ENCODE assay signal across 12 mouse cellular contexts in genomic region chr13:73034065-73034831, GRCm38 (mm10).
DNase-seq lines count a peak whose midpoint lies in the region; ATAC-seq lines count a peak whose summit lies in the region.
"Had no signal": no experiment of that assay in that cellular context is flagged by ENCODE, and none has a peak within 500 bp of the region (broad histone marks: within the 10 kb centered on the region; RNA-seq: fewer than 3 reads in every experiment).

No protein-coding gene starts in this region.

- 21% methylated on average over 10 of the region's 10 CpGs for WGBS in heart, embryonic 14.5 days
- 10% methylated on average over 10 of the region's 10 CpGs for WGBS in hindbrain, embryonic 11.5 days
- 9% methylated on average over 10 of the region's 10 CpGs for WGBS in midbrain, embryonic 16.5 days
- 41% methylated on average over 10 of the region's 10 CpGs for WGBS in intestine, embryonic 15.5 days

- H3K9ac ChIP-seq in heart, embryonic 14.5 days (ENCODE audit: low read length) = no peak overlapping the region
- no peak overlapping the region for H3K9ac ChIP-seq in hindbrain, embryonic 11.5 days (ENCODE audit: low read depth, low read length)
- no peak overlapping the region for H3K9ac ChIP-seq in midbrain, embryonic 16.5 days (ENCODE audit: low read depth, low read length)
- H3K9ac ChIP-seq in intestine, embryonic 15.5 days = no peak overlapping the region
- H3K9ac ChIP-seq: embryonic facial prominence, embryonic 15.5 days; liver, embryonic 14.5 days had no signal

- no peaks in the 10 kb centered on the region for H3K36me3 ChIP-seq in heart, embryonic 14.5 days (ENCODE audit: control insufficient read depth, insufficient read depth, low read length)
- no peaks in the 10 kb centered on the region for H3K36me3 ChIP-seq in hindbrain, embryonic 11.5 days (ENCODE audit: control insufficient read depth, insufficient read depth, low read length)
- H3K36me3 ChIP-seq in midbrain, embryonic 16.5 days (ENCODE audit: control insufficient read depth, insufficient read depth, low read length) = no peaks in the 10 kb centered on the region
- no peaks in the 10 kb centered on the region for H3K36me3 ChIP-seq in intestine, embryonic 15.5 days
- H3K36me3 ChIP-seq: embryonic facial prominence, embryonic 15.5 days had no signal

- no peaks in the 10 kb centered on the region for H3K27me3 ChIP-seq in heart, embryonic 14.5 days (ENCODE audit: control insufficient read depth, insufficient read depth, low read length)
- peaks cover 3% of the 10 kb centered on the region; the same call in 1 of the 2 replicates for H3K27me3 ChIP-seq in hindbrain, embryonic 11.5 days (ENCODE audit: control insufficient read depth, insufficient read depth, low read length)
- peaks cover 7% of the 10 kb centered on the region; the same call in 1 of the 2 replicates for H3K27me3 ChIP-seq in midbrain, embryonic 16.5 days (ENCODE audit: control insufficient read depth, insufficient read depth, low read depth, low read length)
- no peaks in the 10 kb centered on the region for H3K27me3 ChIP-seq in intestine, embryonic 15.5 days (replicated peaks)
- H3K27me3 ChIP-seq: CH12.LX; embryonic facial prominence, embryonic 15.5 days had no signal

- peak; percentile 41; the same call in 1 of the 2 replicates for ATAC-seq in heart, embryonic 14.5 days (ENCODE audit: insufficient number of reproducible peaks, insufficient read depth, low FRiP score, low read depth)
- peak; percentile 94 for ATAC-seq in hindbrain, embryonic 11.5 days (ENCODE audit: low FRiP score)
- ATAC-seq in midbrain, embryonic 16.5 days = peak; percentile 95
- ATAC-seq in intestine, embryonic 15.5 days = no peak

- H3K4me3 ChIP-seq in heart, embryonic 14.5 days (ENCODE audit: control insufficient read depth in 1 of 2, insufficient read depth in 1 of 2, low read depth in 1 of 2, low read length in 2 of 2) = no peak overlapping the region
- no peak overlapping the region for H3K4me3 ChIP-seq in hindbrain, embryonic 11.5 days (ENCODE audit: low read depth, low read length)
- no peak overlapping the region for H3K4me3 ChIP-seq in midbrain, embryonic 16.5 days (ENCODE audit: low read depth, low read length)
- H3K4me3 ChIP-seq in intestine, embryonic 15.5 days (replicated peaks) = no peak overlapping the region
- H3K4me3 ChIP-seq: embryonic facial prominence, embryonic 15.5 days had no signal

- no peak overlapping the region for H3K4me2 ChIP-seq in heart, embryonic 14.5 days (ENCODE audit: low read length)
- no peak overlapping the region for H3K4me2 ChIP-seq in hindbrain, embryonic 11.5 days (replicated peaks; ENCODE audit: low read depth, low read length)
- H3K4me2 ChIP-seq in midbrain, embryonic 16.5 days (ENCODE audit: low read length) = no peak overlapping the region
- no peak overlapping the region for H3K4me2 ChIP-seq in intestine, embryonic 15.5 days (replicated peaks)
- H3K4me2 ChIP-seq: embryonic facial prominence, embryonic 15.5 days had no signal

- no peak overlapping the region for H3K27ac ChIP-seq in heart, embryonic 14.5 days (replicated peaks in 1 of 2; ENCODE audit: control insufficient read depth in 1 of 2, insufficient read depth in 1 of 2, low read depth in 2 of 2, low read length in 2 of 2)
- H3K27ac ChIP-seq in hindbrain, embryonic 11.5 days (ENCODE audit: low read depth, low read length) = peak overlapping the region; percentile 61
- H3K27ac ChIP-seq in midbrain, embryonic 16.5 days (ENCODE audit: low read length) = peak overlapping the region; percentile 13; the same call in 1 of the 2 replicates
- no peak overlapping the region for H3K27ac ChIP-seq in intestine, embryonic 15.5 days
- H3K27ac ChIP-seq: embryonic facial prominence, embryonic 15.5 days; liver, embryonic 14.5 days had no signal

- no peak for DNase-seq in heart, postnatal 25 days (ENCODE audit: low spot score)
- peak; percentile 10 to 52 for DNase-seq in cerebellum, postnatal 10 days
- DNase-seq in hindbrain, embryonic 11.5 days (ENCODE audit: low spot score) = peak; percentile 85
- DNase-seq in adipocyte (ENCODE audit: low spot score) = no peak
- no peak for DNase-seq in urinary bladder, postnatal 14 days (ENCODE audit: low spot score)
- DNase-seq: adrenal gland, postnatal 25 days had no signal

- intact Hi-C loops in heart, postnatal 25 days (cut with DNase I) = loop anchor here (5.0 to 10.0 kb wide), 4 partner anchors 399 to 1927 kb away; no protein-coding TSS in a partner anchor

- H3K4me1 ChIP-seq in heart, embryonic 14.5 days (ENCODE audit: control insufficient read depth in 2 of 2, insufficient read depth in 2 of 2, low read length in 2 of 2) = peaks cover 16 to 33% of the 10 kb centered on the region in 2 experiments
- peaks cover 16% of the 10 kb centered on the region for H3K4me1 ChIP-seq in hindbrain, embryonic 11.5 days (replicated peaks; ENCODE audit: control insufficient read depth, insufficient read depth, low read length)
- H3K4me1 ChIP-seq in midbrain, embryonic 16.5 days (ENCODE audit: control insufficient read depth, insufficient read depth, low read length) = peaks cover 14% of the 10 kb centered on the region; the same call in 1 of the 2 replicates
- H3K4me1 ChIP-seq in intestine, embryonic 15.5 days (replicated peaks) = no peaks in the 10 kb centered on the region
- H3K4me1 ChIP-seq: embryonic facial prominence, embryonic 15.5 days had no signal

- H3K9me3 ChIP-seq in heart, embryonic 14.5 days (ENCODE audit: control insufficient read depth, low read length) = no peaks in the 10 kb centered on the region
- no peaks in the 10 kb centered on the region for H3K9me3 ChIP-seq in hindbrain, embryonic 11.5 days (ENCODE audit: control insufficient read depth, low read length)
- H3K9me3 ChIP-seq in midbrain, embryonic 16.5 days (replicated peaks; ENCODE audit: control insufficient read depth, low read length, poor library complexity, severe bottlenecking) = no peaks in the 10 kb centered on the region
- H3K9me3 ChIP-seq in intestine, embryonic 15.5 days = no peaks in the 10 kb centered on the region
- H3K9me3 ChIP-seq: embryonic facial prominence, embryonic 15.5 days had no signal

Comparison
In these comparisons a context has a peak if more than half of its experiments do, and no peak if none do; other contexts are left out.
1. H3K27ac ChIP-seq: peak in hindbrain, embryonic 11.5 days (single experiment) and midbrain, embryonic 16.5 days (single experiment); none in heart, embryonic 14.5 days (0 of 2) and intestine, embryonic 15.5 days (single experiment).
2. DNase-seq: peak in cerebellum, postnatal 10 days (2 of 2) and hindbrain, embryonic 11.5 days (single experiment); none in heart, postnatal 25 days (single experiment), adipocyte (single experiment) and urinary bladder, postnatal 14 days (single experiment).